Mouse (Mus musculus): ENCODE data around the gene Mpc1. TPM values are rescaled to one million over a fixed set of nuclear protein-coding genes. Genes with fewer than 3 reads are reported as not detected.

Mpc1 gene
- polyA plus RNA-seq, 1 experiment from 2014 or later: 183 TPM

DNA sequence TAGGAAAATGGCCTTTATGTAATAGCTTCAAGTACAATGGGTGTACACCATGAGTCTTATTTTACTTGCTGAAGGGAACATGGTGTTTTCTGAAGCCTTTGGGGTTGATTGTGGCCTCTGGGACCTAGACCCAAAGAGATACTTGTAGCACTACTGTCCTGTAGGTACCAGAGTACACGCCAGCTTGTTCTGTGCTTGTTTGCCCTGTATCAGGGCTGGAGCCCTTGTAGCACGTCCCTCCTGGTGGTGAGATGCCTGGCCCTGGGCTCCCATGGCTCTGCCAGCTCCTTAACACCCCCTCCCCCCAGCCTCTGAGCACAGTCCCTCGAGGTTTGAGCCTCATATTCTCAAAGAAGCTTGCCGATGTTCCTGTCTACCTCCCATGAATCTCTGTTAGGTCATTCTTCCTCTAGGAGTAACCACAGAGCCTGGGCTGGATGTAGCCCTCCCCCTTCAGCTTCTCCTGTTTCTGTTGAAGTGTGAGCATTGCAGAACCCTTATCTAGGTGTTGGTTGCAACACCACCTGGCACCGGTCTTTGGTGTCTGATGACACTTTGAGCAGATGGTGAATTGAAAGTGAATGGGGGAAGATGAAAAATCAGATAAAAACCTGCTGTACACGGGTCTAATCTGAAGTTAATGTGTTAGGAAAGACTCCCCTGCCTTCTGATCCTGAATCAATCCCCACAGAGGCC is 10.5 kb upstream of the Mpc1 start:
- no peaks in the 10 kb centered on the region for H3K36me3 ChIP-seq (ENCODE audit: control insufficient read depth, insufficient read depth, low read length)
- no peak overlapping the region for H3K4me3 ChIP-seq (ENCODE audit: low read depth, low read length)
- no peak overlapping the region for H3K9ac ChIP-seq (replicated peaks; ENCODE audit: low read depth, low read length)
- H3K27ac ChIP-seq (ENCODE audit: low read length): no peak overlapping the region
- 47% methylated on average over 6 of the region's 6 CpGs for WGBS
- ATAC-seq (ENCODE audit: insufficient number of reproducible peaks, insufficient read depth, low FRiP score, low read depth): no peak
- no peaks in the 10 kb centered on the region for H3K4me1 ChIP-seq (ENCODE audit: control insufficient read depth, insufficient read depth, low read length)
- H3K9me3 ChIP-seq (ENCODE audit: control insufficient read depth, low read depth, low read length): no peaks in the 10 kb centered on the region
- H3K27me3 ChIP-seq (ENCODE audit: control insufficient read depth, insufficient read depth, low read length): 0 out of 2 replicates have a peak, but pooled peaks cover 2% of the 10 kb centered on the region
- no peak overlapping the region for H3K4me2 ChIP-seq (replicated peaks; ENCODE audit: low read depth, low read length)

DNA sequence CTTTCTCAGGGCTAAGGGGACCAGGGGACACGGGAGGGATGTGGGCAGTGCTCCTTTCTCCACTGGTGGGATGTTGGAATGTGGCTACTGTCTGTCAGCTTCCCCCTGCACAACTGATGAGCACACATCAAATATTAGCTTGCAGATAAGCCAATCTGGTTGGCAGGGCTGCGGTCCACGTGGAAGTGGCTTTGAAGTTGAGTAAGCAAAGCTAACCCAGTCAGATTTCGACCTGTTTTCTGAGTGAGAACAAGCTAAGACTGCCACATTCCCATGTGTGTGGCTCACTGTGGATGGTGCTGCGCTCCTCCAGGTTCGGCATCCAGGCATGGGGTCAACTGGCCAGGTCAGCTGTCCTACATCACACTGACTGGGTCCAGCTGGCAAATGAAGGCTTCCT is 9.8 kb upstream of the Mpc1 start:
- no peak overlapping the region for H3K4me3 ChIP-seq (ENCODE audit: low read depth, low read length)
- no peak overlapping the region for H3K9ac ChIP-seq (replicated peaks; ENCODE audit: low read depth, low read length)
- no peaks in the 10 kb centered on the region for H3K9me3 ChIP-seq (ENCODE audit: control insufficient read depth, low read depth, low read length)
- H3K27ac ChIP-seq (ENCODE audit: low read length): no peak overlapping the region
- 46% methylated on average over 6 of the region's 6 CpGs for WGBS
- H3K27me3 ChIP-seq (ENCODE audit: control insufficient read depth, insufficient read depth, low read length): 0 out of 2 replicates have a peak, but pooled peaks cover 2% of the 10 kb centered on the region
- ATAC-seq (ENCODE audit: insufficient number of reproducible peaks, insufficient read depth, low FRiP score, low read depth): no peak
- no peaks in the 10 kb centered on the region for H3K4me1 ChIP-seq (ENCODE audit: control insufficient read depth, insufficient read depth, low read length)
- no peaks in the 10 kb centered on the region for H3K36me3 ChIP-seq (ENCODE audit: control insufficient read depth, insufficient read depth, low read length)
- H3K4me2 ChIP-seq (replicated peaks; ENCODE audit: low read depth, low read length): no peak overlapping the region

DNA sequence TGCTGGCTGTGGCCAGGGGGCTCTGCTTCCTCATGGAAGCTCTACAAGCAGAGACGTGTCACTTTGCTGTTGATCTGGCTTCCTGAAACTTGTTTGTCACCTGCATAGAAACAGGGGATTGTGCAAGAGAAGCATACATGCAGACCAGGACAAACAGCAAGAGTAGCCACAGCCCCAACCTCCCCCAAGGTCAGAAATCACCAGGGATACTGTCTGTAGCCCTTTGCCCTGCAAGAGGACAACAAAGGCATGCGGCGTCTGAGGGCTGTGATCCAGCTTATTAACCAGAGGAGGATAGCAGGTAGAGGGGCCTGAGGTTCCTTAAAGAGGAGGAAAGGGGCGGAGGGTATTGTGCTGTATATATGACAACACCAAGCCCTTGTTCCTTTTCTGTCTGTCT is 6.6 kb upstream of the Mpc1 start:
- Histone ChIP-seq H3K9ac (replicated peaks; ENCODE audit: low read depth, low read length) (no peak overlapping the region), H3K4me2 (replicated peaks; ENCODE audit: low read depth, low read length) (no peak overlapping the region), H3K27ac (ENCODE audit: low read length) (no peak overlapping the region), H3K4me1 (ENCODE audit: control insufficient read depth, insufficient read depth, low read length) (no peaks in the 10 kb centered on the region), H3K4me3 (ENCODE audit: low read depth, low read length) (no peak overlapping the region), H3K27me3 (ENCODE audit: control insufficient read depth, insufficient read depth, low read length) (0 out of 2 replicates have a peak, but pooled peaks cover 2% of the 10 kb centered on the region), H3K9me3 (ENCODE audit: control insufficient read depth, low read depth, low read length) (no peaks in the 10 kb centered on the region), H3K36me3 (ENCODE audit: control insufficient read depth, insufficient read depth, low read length) (no peaks in the 10 kb centered on the region)
- 74% methylated on average over 4 of the region's 4 CpGs for WGBS
- no peak for ATAC-seq (ENCODE audit: insufficient number of reproducible peaks, insufficient read depth, low FRiP score, low read depth)

DNA sequence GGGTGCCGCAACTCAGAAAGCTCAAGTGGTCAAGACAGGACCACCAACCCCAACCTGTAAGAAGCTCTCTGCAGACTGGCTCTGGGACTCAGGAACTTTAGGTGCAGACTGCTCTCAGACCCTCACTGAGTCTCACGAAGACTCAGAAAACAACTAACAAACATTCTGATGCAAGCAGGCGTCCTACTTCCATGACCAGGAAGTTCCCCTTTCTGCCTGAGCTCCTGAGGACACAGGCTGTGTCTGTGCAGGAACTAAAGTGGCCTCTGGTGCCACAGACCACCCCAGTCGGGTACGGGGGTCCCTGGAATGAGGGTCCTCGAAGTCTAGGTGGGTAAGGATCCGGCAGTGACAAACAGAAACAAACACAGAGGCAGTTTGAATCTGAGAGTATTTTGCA is 6.0 kb upstream of the Mpc1 start:
- Histone ChIP-seq H3K4me2 (replicated peaks; ENCODE audit: low read depth, low read length) (no peak overlapping the region), H3K9ac (replicated peaks; ENCODE audit: low read depth, low read length) (no peak overlapping the region), H3K36me3 (ENCODE audit: control insufficient read depth, insufficient read depth, low read length) (no peaks in the 10 kb centered on the region), H3K4me3 (ENCODE audit: low read depth, low read length) (no peak overlapping the region), H3K27me3 (ENCODE audit: control insufficient read depth, insufficient read depth, low read length) (0 out of 2 replicates have a peak, but pooled peaks cover 2% of the 10 kb centered on the region), H3K4me1 (ENCODE audit: control insufficient read depth, insufficient read depth, low read length) (no peaks in the 10 kb centered on the region), H3K27ac (ENCODE audit: low read length) (no peak overlapping the region), H3K9me3 (ENCODE audit: control insufficient read depth, low read depth, low read length) (no peaks in the 10 kb centered on the region)
- WGBS: 80% methylated on average over 7 of the region's 7 CpGs
- no peak for ATAC-seq (ENCODE audit: insufficient number of reproducible peaks, insufficient read depth, low FRiP score, low read depth)

DNA sequence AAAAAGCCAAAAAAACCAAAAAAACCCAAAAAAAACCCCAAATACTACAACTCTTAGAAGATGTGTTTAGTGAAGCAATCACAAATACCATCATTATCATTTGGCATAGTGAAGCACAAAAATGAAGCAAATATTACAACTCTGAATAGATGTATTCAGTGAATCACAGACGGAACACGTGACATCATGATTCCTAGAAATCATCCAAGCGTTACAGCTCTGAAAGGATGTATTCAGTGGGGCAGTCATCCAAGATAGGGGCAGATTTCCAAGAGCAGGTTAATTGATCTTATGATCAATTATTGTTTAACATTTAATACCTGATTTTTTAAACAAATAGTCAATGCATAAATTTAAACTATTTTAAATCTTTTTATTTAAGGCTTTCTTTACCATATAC is 5.4 kb upstream of the Mpc1 start:
- H3K4me1 ChIP-seq (ENCODE audit: control insufficient read depth, insufficient read depth, low read length): no peaks in the 10 kb centered on the region
- H3K4me3 ChIP-seq (ENCODE audit: low read depth, low read length): no peak overlapping the region
- H3K36me3 ChIP-seq (ENCODE audit: control insufficient read depth, insufficient read depth, low read length): no peaks in the 10 kb centered on the region
- H3K9ac ChIP-seq (replicated peaks; ENCODE audit: low read depth, low read length): no peak overlapping the region
- no peak overlapping the region for H3K4me2 ChIP-seq (replicated peaks; ENCODE audit: low read depth, low read length)
- H3K27me3 ChIP-seq (ENCODE audit: control insufficient read depth, insufficient read depth, low read length): 0 out of 2 replicates have a peak, but pooled peaks cover under 1% of the 10 kb centered on the region
- ATAC-seq (ENCODE audit: insufficient number of reproducible peaks, insufficient read depth, low FRiP score, low read depth): no peak
- WGBS: 88% methylated on average over 3 of the region's 3 CpGs
- H3K9me3 ChIP-seq (ENCODE audit: control insufficient read depth, low read depth, low read length): no peaks in the 10 kb centered on the region
- no peak overlapping the region for H3K27ac ChIP-seq (ENCODE audit: low read length)

DNA sequence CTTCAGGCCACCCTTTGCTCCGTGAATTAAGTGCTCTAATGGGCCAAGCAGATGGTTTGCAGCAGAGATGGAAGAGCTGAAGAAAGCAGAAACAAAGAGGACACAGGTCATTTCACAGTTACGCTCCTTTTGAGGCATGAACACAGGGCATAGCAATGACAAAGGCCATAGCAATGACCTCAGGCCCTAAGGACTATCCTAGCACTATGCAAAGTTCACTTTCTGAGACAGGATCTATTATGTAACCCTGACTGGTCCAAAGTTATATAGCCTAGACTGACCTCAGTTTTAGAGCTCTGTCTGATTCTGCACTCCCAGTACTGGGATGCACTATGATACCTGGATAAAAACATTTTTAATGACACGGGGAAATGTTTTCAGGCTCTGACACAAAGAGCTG is 4.3 kb upstream of the Mpc1 start:
- Histone ChIP-seq H3K27ac (ENCODE audit: low read length) (no peak overlapping the region), H3K9ac (replicated peaks; ENCODE audit: low read depth, low read length) (no peak overlapping the region), H3K4me2 (replicated peaks; ENCODE audit: low read depth, low read length) (no peak overlapping the region), H3K4me1 (ENCODE audit: control insufficient read depth, insufficient read depth, low read length) (0 out of 2 replicates have a peak, but pooled peaks cover 3% of the 10 kb centered on the region), H3K4me3 (ENCODE audit: low read depth, low read length) (no peak overlapping the region), H3K27me3 (ENCODE audit: control insufficient read depth, insufficient read depth, low read length) (no peaks in the 10 kb centered on the region), H3K9me3 (ENCODE audit: control insufficient read depth, low read depth, low read length) (no peaks in the 10 kb centered on the region), H3K36me3 (ENCODE audit: control insufficient read depth, insufficient read depth, low read length) (no peaks in the 10 kb centered on the region)
- no peak for ATAC-seq (ENCODE audit: insufficient number of reproducible peaks, insufficient read depth, low FRiP score, low read depth)
- 66% methylated on average over 3 of the region's 3 CpGs for WGBS

DNA sequence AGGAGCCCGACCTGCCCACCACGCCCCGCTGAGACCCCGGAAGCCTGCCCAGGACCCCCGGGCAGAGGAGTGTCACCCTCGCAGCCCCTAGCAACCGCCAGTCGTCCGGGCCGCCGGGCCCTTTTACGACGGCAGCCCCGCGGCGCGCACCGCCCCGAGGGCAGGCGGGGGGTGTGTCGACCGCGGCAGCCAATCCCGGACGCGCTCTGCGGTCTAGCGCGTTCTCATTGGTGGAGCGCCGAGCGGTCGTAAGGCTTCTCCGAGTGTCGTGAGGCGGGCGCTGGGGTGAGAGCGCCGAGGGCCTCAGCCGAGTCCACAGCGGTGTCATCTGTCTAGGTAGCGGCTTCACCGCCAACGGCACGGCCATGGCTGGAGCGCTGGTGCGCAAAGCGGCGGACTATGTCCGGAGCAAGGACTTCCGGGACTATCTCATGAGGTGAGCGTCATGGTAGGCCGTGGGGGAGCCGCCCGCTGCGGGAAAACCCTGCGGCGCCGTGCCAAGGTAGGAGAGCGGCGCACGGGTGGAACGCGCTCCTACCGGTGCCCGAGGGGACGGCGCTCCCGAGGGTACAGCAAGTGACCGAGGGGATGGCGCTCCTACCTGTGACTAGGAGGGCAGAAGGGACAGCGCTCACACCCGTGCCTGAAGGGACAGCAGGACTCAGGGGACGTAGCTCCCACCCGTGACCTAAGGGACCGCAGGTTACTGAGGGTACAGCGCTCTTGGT is 986 bp downstream of the Mpc1 start:
- ATAC-seq (ENCODE audit: insufficient number of reproducible peaks, insufficient read depth, low FRiP score, low read depth): peak; percentile 98
- Histone ChIP-seq H3K36me3 (ENCODE audit: control insufficient read depth, insufficient read depth, low read length) (no peaks in the 10 kb centered on the region), H3K4me2 (replicated peaks; ENCODE audit: low read depth, low read length) (peak overlapping the region; percentile 100), H3K9ac (replicated peaks; ENCODE audit: low read depth, low read length) (peak overlapping the region; percentile 76), H3K9me3 (ENCODE audit: control insufficient read depth, low read depth, low read length) (no peaks in the 10 kb centered on the region), H3K4me3 (ENCODE audit: low read depth, low read length) (peak overlapping the region; percentile 87), H3K4me1 (ENCODE audit: control insufficient read depth, insufficient read depth, low read length) (0 out of 2 replicates have a peak, but pooled peaks cover 3% of the 10 kb centered on the region), H3K27ac (ENCODE audit: low read length) (peak overlapping the region; percentile 93), H3K27me3 (ENCODE audit: control insufficient read depth, insufficient read depth, low read length) (no peaks in the 10 kb centered on the region)
- under 1% methylated on average over 68 of the region's 77 CpGs for WGBS

DNA sequence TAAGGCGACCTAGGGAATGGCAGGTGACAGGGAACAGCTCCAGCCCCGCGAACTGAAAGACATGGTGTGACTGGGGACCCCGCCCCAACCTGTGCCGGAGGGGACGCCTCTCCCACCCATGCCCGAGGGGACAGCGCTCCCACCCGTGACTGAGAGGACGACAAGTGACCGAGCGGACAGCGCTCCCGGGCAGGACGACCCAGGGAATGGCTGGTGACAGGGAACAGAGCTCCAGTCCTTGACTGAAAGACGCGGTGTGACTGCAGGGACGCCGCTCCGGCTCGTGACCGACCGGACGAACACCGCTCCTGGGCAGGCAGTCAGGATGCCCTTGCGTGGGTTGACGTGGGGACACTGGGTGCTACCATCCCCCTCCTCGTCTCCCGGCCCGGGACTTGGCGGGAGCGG is 1.6 kb downstream of the Mpc1 start:
- no peak for ATAC-seq (ENCODE audit: insufficient number of reproducible peaks, insufficient read depth, low FRiP score, low read depth)
- WGBS: under 1% methylated on average over 32 of the region's 32 CpGs
- H3K27me3 ChIP-seq (ENCODE audit: control insufficient read depth, insufficient read depth, low read length): no peaks in the 10 kb centered on the region
- peak overlapping the region; percentile 87 for H3K4me3 ChIP-seq (ENCODE audit: low read depth, low read length)
- H3K4me1 ChIP-seq (ENCODE audit: control insufficient read depth, insufficient read depth, low read length): 0 out of 2 replicates have a peak, but pooled peaks cover 3% of the 10 kb centered on the region
- no peaks in the 10 kb centered on the region; the same call in 1 of the 2 replicates for H3K36me3 ChIP-seq (ENCODE audit: control insufficient read depth, insufficient read depth, low read length)
- peak overlapping the region; percentile 76 for H3K9ac ChIP-seq (replicated peaks; ENCODE audit: low read depth, low read length)
- no peaks in the 10 kb centered on the region for H3K9me3 ChIP-seq (ENCODE audit: control insufficient read depth, low read depth, low read length)
- no peak overlapping the region for H3K27ac ChIP-seq (ENCODE audit: low read length)
- peak overlapping the region; percentile 100 for H3K4me2 ChIP-seq (replicated peaks; ENCODE audit: low read depth, low read length)
